Mouse (Mus musculus): ENCODE results near the gene Cirbp.

DNA sequence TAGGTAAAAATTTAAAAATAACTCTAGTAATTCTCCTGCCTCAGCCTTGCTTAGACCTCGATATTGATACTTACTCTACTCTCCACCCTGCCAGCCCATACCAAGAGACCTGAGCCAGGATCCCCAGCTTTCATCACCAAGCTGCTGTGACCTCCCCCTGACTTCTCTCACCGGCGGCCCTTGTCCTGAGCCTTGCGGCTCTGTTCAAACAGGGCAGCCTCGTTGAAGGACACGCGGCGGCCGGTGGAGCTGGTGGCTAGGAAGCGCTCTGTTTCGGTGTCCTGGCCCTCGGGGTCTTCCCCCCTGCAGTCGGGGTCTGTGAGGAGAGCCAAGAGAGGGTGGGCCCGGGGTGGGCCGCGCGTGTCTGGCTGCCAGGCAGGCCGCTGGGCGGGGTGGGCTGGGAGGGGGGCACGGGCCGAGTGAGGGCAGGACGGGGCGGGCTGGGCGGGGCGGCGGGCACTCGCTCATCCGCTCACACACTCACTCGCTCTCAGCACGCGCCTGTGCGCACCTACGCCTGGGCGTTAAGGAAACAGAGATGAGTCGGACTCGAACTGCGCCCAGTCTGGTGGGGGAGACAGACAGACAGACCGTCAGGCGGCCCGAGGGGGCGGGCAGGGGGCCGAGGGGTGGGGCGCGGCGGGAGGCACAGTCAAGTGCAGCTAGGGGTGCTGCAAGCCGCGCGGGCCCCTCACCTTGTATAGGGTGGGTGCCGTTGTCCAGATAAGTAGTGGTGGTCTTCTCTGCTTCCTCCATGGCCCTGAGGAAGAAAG, 29.4 kb upstream of the Cirbp start:
- TF ChIP-seq GATA1 (IDR thresholded peaks at IDR 0.05; ENCODE audit: borderline replicate concordance, low read length) = no peak
- no peak for TF ChIP-seq FLI1 (IDR thresholded peaks at IDR 0.05; ENCODE audit: low read length)
